Mouse (Mus musculus): ENCODE data around the gene Blmh.

DNA sequence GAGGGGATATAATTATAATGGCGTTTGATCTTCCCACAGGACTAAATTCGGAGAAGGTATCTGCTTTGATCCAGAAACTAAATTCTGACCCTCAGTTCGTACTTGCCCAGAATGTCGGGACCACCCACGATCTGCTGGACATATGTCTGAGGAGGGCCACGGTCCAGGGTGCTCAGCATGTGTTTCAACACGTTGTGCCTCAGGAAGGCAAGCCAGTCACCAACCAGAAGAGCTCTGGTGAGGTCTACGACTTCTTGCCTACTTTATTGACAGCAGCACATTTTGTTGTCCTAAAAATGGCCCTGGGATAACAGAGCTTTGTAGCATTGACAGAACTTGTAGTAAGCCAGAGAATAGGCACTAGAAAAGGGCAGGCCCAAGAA lies 21.6 kb downstream of the Blmh start:
- no peak for TF ChIP-seq CTCF (IDR thresholded peaks at IDR 0.05)
- TF ChIP-seq EP300 (IDR thresholded peaks at IDR 0.05): no peak
